Mouse (Mus musculus): ENCODE data around the gene Lhx6.
A peak's percentile ranks its signal among the peaks of the same experiment; 100 is the strongest.
"Not testable (repeated sequence)": the region's sequence is repeated elsewhere in the genome, so short reads cannot be mapped to it uniquely, and the experiment has no call there.

The Lhx6 gene

DNA sequence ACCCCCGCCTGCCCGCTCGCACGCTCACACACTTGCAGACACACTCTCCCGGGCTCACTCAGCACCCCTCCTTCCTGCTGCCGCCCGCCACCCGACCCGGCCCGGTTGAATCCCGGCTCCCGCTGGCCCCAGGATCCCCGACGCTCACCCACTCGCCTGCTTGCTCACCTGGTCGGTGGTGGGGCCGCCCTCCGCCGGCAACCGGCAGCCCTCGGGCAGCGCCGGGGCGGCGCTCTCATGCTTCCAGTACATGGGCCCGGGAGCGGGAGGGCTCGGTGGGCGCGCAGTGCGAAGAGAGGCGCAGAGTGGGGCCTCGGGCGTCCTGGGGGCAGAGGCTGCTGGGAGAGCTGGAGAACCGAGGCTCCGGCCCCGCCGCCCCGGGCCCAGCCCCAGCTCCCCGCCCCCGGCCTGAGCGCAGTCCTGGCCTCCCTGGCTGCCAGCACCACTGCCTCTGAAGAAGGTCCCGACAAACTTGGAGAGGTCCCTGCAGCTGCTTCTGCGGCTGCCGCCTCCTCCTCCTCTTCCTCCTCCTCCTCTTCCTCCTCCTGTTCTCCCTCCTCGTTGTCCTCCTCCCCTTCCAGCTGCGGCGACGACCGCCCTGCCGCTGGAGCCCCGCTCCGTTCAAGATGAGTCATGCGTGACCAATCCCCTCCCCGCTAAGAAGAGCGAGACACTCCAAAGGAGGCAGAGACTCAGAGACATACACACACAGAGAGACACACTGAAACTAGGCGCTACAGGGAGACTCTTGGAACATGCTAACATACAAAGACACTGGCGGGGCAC, at the start of gene Lhx6:
Lhx6 (minus strand) TSS at position 453 of the 786 bp plus-strand sequence.
- DNase-seq, result peak; percentile 17

DNA sequence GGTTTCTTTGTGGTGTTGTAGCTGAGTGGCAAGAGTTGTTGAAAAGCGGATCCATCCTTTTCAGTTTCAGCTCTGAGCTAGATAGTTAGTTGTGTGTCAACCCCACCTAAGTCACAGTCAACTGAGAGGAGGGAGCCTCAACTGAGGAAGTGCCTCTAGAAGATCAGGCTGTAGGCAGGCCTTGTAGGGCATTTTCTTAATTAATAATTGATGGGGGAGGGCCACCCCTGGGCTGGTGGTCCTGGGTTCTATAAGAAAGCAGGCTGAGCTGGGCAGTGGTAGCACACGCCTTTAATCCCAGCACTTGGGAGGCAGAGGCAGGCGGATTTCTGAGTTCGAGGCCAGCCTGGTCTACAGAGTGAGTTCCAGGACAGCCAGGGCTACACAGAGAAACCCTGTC, 47.2 kb upstream of the Lhx6 start:
- DNase-seq, result not testable (repeated sequence)

DNA sequence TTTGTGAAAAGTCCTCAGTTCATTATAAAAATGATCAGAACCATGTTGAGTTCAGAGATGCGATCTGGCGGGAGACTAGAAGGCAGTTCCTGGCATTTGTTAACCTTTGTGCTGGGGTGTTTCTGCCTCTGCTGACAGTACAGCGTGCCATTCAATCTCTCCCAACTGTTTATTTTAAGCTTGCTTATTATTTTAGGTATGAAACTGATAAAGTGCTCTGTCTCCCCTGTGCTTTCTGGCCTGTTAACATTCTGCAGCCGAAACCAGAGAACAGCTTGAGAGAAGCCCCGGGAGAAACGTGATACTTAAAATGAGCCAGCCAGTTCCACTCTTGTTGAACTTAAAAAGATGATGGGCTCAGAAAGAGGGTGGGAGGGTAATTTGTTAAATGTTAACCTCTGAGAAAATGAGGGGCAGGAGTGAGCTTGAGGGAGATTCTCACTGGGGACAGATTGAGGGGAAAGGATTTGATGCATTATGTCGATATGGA, 43.7 kb upstream of the Lhx6 start:
- no peak for DNase-seq

DNA sequence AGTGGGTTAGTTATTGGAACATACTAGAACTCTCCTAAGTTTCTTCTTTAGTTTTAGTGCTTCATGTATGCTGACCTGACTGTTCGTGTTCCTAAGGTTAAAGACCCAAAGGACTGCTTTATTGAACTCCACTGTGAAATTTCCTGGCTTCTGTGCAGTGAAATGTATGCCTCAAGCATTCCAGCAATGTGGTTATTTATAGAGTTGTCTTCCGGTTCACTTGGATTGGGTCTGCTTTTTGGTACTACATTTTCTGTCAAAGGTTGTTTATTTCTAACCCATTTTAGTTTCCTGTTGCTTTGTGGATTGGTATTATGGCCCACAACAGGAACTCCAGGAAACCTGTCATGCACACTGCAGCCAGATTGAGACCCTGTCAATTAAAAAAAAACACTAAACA, 33.9 kb upstream of the Lhx6 start:
- DNase-seq, result no peak

DNA sequence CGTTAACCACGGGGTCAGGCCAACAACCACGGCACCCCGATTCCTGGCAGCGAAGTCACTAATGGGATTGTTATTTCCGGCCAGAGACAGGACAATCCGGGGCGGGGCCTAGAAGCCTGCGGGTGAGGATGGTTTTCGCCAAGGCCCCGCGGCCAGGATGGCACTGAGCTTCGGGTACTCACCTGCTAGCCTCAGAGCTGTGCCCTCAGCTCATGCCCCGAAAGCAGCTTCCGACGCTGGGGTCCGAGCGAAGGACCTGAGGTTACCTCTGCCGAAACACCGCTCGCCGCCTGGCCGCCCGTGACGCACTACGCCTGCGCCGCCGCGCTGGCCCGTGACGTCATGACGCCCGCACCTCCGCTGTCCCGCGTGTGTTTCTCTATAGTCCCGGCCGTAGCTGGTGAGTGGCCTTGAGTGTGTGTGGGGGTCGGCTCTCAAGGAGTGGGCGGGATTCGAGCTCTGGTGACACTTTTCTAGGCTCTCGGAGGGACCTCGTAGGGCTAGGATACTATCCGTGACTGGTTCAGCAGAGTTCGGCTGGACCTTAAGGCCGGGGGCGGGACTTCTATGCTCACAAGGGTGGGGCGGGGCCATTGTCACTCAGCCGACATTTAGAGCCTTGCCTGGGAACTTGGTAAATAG, 31.2 kb upstream of the Lhx6 start, which contains the start of the genes Mrrf and Rbm18:
Mrrf (plus strand) TSS at position 90 of the 642 bp plus-strand sequence.
Rbm18 (minus strand) TSS at position 474 of the 642 bp plus-strand sequence.
- peak; percentile 95 for DNase-seq

DNA sequence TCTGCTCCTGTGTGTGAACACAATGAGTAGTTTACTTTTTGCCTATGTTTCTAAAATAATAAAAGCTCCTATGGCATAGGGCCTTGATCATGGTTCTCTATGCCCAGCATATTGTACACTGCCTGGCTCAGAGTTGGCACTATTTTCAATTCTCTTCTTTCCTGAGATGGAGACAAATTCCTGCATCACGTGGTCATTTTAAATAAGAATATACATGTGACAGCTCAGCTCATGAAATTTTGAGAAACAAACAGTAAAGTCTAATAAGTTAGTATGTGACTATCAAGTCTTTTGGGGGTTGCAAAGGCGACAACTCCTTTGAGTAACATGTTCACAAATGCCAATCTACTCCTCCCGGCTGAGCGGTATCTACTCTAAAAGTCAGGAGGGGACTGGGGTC, 30.7 kb upstream of the Lhx6 start:
- no peak for DNase-seq

DNA sequence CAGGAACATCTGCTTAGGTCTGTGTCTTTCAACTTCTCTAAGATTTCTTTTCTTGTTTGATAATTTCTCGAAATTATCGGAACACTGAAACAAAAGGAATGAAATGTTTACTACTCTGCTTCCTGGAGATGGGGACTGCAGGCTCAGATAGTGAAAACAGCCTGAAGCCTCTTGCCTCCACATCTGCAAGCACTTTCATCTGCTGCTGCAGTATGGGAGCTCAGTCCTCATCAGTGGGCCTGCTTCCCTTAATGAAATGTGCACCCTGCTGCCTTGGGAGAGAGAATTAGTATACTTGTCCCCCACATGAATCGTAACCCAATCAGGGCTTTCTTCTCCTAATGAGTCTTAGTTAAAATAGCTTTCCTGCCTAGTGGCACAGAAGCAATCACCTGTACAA, 23.8 kb upstream of the Lhx6 start:
- DNase-seq, result no peak

DNA sequence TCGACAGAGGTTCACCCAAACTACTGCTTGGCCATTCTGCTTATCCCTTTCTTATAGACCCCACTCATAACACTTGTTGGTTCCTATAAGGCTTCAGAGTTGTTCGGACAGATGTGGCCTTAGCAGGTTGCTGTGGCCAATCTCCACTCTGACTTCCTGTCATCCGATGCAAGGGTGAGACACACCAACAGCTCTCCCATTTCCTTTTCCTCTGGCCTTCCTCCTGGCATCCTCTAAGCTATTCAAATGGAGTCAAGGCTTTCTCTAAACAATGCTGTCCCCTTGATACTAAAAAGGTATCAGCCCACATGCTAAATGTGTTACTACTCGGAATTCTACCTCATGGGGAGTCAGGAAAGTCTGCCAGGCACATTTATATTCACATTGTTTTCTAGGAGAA, 22.8 kb upstream of the Lhx6 start:
- no peak for DNase-seq

DNA sequence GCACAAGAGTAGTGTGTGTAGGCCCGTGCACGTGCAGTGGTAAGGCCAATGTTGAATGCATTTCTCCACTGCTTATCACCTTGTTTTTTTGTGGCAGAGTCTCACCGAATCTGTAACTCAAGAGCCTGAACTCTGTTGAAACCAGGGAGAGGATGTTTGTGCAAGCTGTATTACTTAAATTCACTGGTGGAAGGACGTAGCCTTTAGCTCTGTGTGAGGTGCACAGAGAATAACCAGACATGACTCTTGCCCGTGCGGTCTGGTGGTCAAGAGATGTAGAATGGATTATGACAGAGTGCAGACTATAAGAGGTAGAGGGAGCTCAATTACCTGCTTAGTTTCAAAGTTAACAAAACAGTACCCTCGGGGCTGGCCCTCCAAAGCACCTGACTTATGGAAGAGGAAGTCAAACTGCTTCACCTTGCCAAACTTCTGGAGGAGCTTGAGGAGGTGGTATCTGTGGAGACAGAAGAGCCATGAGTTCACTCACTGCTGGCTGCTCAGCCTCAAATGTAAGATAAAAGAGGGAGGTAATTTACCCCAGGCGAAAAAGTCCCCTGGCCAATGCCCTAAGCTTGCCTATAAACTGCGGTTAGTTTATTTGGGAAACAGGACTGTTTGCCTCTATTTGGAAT, 21.7 kb upstream of the Lhx6 start:
- no peak for DNase-seq

DNA sequence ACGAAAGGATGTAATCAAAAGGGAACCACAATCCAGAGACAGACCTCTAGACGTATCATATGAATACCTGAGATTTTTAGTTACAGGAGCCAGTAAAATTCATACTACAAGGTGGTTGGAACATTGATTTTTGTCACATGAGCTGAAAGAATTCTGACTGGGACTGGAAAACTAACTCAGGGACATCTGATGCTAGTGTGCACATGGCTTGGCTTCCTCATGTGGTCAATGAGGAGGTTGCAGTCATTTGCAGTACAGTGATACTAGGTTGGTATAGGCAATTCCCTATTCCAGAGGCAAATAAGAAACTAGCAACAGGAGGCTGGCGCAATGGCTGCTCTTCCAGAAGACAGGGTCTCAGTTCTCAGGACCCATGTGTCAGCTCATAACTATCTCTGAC, 7.4 kb upstream of the Lhx6 start:
- no peak for DNase-seq

DNA sequence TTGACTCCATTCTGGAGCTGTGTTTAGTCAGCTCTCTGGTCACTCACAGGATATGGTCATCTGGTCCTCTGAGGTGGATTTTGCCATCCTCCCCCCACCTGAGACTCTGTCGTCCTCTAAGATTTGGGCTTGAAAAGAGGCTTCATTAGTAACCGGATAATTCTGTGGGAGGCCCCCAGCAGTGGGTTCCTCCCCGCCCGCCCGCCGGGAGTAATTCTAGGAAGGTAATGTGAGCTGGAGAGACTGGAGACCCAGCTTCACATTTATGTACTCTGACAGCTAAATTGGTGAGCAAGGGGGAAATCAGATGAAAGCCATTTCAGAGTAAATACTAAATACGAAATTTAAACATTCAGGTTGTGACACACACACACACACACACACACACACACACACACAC, 3.4 kb upstream of the Lhx6 start:
- no peak for DNase-seq

DNA sequence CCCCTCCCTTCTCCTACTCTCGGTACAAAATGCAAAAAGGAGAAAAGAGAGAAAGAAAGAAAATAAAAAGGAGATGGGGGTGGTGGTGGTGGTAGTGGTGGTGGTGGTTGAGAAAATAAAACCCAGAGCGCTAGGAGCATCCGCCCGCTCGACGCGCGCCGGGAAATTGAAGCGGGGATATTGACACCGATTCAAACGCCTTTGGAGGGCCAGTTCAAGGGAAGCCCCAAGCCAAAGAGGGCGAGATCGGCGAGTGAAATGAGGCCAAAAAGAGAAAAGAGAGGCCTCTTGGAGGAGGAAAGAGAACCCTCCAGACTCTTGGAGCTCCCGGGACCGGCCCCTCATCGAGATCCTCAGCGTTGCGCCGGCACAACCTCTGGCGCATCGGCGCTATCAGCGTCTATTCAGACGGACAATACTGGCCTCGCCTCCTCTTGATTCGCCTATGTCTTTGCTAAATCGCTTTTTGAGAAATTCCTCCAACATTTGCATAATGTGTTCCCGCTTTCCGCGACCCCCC, 712 bp downstream of the Lhx6 start:
- DNase-seq, result no peak

DNA sequence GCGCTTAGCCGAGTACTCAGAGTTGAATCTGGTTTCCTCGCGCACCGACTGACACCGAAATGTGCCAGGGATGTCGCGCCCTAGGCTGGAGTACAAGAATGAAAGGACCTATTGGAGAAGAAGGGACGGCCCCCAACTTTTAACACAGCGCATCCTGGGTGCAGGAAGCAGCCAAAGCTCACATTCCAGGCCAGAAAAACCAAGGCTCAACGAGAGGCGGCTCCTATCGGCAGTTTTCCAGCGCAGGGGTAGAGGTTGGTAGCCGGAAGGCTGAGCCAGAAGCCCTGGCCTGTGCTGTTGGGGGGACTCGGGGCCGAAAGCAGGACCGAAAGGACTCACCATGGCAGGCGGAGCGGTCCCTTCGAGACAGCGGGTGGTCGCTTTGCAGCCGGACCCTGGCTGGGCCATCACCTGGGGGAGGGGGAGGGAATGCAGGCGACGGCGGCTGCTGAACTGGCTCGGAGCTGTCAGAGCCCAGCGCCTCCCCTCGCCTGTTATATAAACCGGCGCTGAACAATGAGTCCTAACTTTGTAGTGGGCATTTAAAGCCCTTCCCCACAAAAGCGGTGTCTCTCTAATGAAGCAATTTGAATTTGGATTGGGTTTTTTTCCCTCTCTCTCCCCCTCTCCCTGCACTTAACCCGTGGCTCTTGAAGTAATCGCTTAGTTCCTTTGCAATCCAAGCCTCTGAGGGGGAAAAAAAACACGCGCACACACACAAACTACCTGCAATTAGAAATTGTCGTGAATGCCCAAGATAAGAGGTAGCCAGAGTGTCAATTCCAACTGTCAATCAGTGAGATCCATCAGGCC, 1.4 kb downstream of the Lhx6 start:
- DNase-seq, result no peak

DNA sequence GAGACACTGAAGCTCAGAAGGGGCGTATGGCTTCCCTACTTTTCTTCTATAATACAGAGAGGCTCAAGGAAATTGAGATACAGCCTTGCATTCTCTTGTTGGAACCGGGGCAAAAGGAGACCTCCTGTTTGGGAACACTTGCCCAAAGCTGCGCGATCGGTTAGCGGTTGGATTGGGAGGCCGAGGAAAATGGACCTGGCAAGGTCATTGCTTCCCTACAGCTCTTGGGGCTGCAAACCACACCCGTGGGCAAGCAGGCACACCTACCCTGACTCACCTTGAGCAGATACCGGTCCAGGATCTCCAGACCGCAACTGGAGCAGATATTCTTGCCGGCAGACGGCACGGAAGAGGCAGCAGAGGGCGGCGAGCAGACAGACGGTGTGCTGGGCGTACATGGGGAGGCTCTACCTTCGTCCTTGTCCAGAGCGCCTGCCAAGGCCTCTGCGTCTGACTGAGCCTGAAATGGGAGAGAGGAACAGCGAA, 2.1 kb downstream of the Lhx6 start:
- no peak for DNase-seq

DNA sequence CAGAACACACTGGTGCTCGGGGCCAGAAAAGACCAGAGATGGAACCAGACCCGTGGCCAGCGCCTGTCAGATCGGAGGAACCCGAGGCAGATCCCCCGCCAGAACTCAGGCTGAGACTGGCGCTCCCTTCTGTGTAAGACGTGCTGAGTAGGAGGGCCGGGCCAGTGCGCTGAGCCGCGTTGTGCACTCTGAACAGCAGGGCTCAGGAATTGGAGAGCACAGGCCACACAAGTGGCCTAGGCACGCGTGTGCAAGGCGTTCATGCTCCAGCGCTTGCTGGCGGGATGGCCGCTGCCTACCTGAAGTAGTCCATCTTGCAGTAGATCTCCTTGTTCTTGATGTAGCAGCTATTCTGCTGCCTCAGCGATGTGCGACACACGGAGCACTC, 2.7 kb downstream of the Lhx6 start:
- no peak for DNase-seq

DNA sequence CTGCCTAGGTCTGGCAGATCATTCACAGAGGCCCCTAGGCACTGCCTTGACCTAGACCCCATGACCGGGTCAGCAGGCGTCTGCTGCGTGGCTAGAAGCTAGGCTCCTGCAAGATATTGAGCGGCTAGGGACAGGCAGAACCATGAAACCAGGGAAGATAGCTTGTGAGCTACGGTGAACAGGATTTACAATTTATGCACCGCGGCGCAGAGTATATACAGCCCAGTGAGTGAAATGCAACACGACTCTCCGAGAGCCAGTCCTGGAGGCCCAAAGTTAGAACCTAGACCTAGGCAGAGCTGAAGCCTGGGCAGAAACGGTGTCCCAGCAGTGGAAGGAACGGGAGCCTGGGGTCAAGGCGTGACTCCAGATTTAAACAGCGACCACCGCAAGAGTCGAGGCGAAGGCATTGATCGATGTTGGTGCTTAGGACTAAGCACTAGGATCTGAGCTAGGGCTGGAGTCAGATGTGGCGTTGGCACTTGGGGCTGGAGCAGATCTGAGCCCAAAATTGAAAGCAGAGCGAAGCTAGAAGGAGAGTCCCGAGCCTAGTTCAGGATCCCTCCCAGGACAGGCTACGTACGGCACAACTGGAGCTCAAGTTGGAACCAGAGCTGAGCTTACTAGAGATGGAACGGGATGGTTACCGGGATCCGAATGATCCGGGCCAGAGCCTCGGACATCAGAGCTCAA, 3.2 kb downstream of the Lhx6 start:
- no peak for DNase-seq

DNA sequence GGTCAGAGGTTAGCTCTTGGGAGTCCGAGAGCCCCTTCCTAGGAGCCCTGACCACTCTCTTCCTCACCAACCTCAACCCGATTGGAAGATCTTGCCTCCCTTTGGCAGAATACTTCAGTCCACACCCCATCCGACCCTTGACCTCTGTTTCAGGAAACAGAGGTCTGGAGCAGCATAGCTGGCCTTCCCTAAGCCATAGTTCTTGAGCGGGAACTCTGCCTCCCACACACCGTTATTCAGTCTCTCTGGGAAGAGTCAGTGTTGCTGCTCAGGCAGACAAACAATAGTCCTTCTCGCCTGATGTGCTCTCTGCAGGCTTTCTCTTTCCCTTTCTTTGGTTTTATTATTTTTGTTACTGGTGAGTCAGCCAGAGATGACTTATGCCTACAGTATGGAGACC, 5.5 kb downstream of the Lhx6 start:
- DNase-seq, result no peak

DNA sequence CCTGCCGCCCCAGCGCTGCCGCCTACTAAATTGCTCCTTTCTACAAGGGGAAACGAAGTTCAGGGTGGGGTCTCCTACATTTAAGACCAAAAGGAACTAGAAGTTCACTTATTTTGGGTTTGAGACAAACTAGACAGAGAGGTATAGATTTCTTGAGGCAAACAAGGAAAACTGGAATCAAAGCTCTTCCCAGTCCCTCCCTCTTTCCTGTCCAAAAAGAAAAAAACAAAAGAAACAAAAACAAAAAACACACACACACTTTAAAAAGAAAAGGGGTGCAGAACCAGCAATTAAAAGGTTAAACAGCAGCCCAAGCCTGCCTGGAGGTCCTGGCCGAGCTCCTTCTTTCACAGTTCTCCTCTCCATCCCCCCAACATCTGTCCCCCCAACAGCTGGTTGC, 7.2 kb downstream of the Lhx6 start:
- no peak for DNase-seq

DNA sequence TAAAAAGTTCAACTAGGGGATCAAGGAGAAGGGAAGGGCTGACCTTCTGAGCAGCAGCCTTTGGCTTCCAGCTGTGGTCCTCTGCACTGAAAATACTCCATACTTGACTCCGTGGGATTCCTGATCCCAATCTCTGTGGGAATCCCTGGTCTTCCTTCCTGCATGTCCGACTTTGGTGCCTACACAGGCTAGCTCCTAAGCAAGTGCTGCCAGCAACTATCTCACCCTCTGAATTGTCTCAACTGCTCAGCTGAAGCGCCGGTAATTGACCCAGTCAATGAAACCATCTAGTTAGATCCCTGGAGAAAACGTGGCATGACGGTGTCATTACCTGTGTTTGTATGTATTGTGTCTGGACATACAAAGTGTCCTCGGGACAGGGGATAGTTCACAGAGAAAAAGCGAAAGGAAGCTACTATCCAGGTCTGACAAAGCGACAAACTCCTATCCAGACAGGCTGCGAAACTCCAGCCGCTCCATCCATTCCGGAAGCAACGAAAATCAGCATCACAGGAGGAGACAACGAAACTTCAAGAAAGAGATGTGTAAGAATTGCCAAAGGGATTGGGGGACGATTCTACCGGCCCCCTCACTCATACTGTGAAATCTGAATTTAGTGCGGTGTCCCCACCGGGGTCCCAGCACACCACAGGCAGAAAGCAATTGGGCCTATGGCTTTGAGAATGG, 7.9 kb downstream of the Lhx6 start:
- no peak for DNase-seq

DNA sequence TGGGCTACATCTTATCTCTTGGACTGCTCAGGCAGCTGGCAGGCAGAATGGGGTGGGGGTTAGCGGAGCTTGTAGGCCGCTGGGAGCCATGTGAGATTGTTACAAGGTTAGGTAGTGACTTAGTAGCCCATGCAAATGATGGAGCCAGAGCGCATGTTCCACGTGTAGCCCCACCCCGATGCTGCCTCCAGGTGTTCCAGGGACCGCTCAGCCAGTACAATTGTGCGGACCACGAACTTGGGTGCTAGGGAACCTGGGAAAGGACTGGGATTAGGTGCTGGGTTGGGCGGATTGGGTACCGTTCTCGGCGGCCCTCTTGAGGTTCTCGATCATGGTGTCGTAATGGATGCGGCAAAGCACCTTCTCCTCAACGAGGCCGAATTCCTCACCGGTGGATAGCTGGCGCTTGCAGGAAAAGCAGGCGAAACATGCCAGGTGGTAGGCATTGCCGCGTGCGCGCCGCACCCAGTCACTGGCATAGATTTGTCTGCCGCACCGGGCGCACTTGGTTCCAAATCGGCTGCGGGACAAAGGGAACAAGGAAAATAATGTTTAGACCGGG, 11.2 kb downstream of the Lhx6 start:
- DNase-seq, result no peak

DNA sequence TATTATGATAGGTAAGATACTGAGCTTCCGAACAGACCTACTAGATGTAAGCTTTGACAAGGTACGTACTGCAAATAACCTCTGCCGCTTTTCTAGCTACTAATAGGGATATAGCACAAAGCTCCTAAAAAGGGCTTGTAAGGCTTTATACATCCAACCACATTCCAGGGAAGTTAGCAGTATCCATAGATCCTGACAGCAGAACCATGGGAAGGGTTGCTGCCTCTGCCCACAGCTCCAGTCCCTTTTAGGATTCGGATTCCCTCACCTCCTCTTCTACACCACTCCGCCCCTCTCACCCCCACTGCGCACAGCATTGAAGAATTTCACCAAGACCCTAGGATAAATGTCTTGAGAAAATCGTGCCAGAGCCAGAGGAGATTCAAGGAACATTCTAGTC, 11.9 kb downstream of the Lhx6 start:
- DNase-seq, result no peak
